Mouse (Mus musculus): ENCODE measurements around the gene Ptprd.

Gene Ptprd

GRCm38 (mm10) chr4:76913532-76914150 is 1298.1 kb downstream of the Ptprd start:
- CTCF ChIA-PET, result no interaction called here

GRCm38 (mm10) chr4:76901692-76902091 is 1310.1 kb downstream of the Ptprd start:
- CTCF ChIA-PET, result interaction anchor here (0.7 kb wide), 1 partner anchor 13 kb away, joined by 9 read pairs; no protein-coding TSS in a partner anchor

- CTCF ChIA-PET, result no interaction called here
These were observed 1322.1 kb downstream of the Ptprd start for GRCm38 (mm10) chr4:76889669-76890068.

- CTCF ChIA-PET, result no interaction called here
These were observed 1330.2 kb downstream of the Ptprd start for GRCm38 (mm10) chr4:76881610-76882009.

- CTCF ChIA-PET, result no interaction called here
These were observed 1340.8 kb downstream of the Ptprd start for GRCm38 (mm10) chr4:76870971-76871370.

- CTCF ChIA-PET, result no interaction called here
These were observed 1346.2 kb downstream of the Ptprd start for GRCm38 (mm10) chr4:76865585-76865984.

- CTCF ChIA-PET, result no interaction called here
These were observed 1365.5 kb downstream of the Ptprd start for GRCm38 (mm10) chr4:76846265-76846664.

- CTCF ChIA-PET, result no interaction called here
These were observed 1372.7 kb downstream of the Ptprd start for GRCm38 (mm10) chr4:76839016-76839415.

GRCm38 (mm10) chr4:76812138-76812537 is 1399.6 kb downstream of the Ptprd start:
- CTCF ChIA-PET, result no interaction called here

- CTCF ChIA-PET, result no interaction called here
These were observed 1409.1 kb downstream of the Ptprd start for GRCm38 (mm10) chr4:76802708-76803107.

GRCm38 (mm10) chr4:76798010-76799007 is 1413.5 kb downstream of the Ptprd start:
- CTCF ChIA-PET, result no interaction called here

GRCm38 (mm10) chr4:76785389-76785788 is 1426.4 kb downstream of the Ptprd start:
- CTCF ChIA-PET, result no interaction called here

- CTCF ChIA-PET, result no interaction called here
These were observed 1432.1 kb downstream of the Ptprd start for GRCm38 (mm10) chr4:76779558-76780124.

GRCm38 (mm10) chr4:76766918-76767317 is 1444.8 kb downstream of the Ptprd start:
- CTCF ChIA-PET, result no interaction called here

GRCm38 (mm10) chr4:76766429-76766828 is 1445.3 kb downstream of the Ptprd start:
- CTCF ChIA-PET, result no interaction called here

- CTCF ChIA-PET, result no interaction called here
These were observed 1461.1 kb downstream of the Ptprd start for GRCm38 (mm10) chr4:76750709-76751108.

GRCm38 (mm10) chr4:76735831-76736230 is 1475.9 kb downstream of the Ptprd start:
- CTCF ChIA-PET, result no interaction called here

- CTCF ChIA-PET, result no interaction called here
These were observed 1536.0 kb downstream of the Ptprd start for GRCm38 (mm10) chr4:76675726-76676125.

GRCm38 (mm10) chr4:76673224-76673623 is 1538.5 kb downstream of the Ptprd start:
- CTCF ChIA-PET, result interaction anchor here (0.7 kb wide), 1 partner anchor 9 kb away, joined by 3 read pairs; no protein-coding TSS in a partner anchor

GRCm38 (mm10) chr4:76672653-76673052 is 1539.1 kb downstream of the Ptprd start:
- CTCF ChIA-PET, result no interaction called here

GRCm38 (mm10) chr4:76661725-76662124 is 1550.0 kb downstream of the Ptprd start:
- CTCF ChIA-PET, result no interaction called here

- CTCF ChIA-PET, result no interaction called here
These were observed 1551.6 kb downstream of the Ptprd start for GRCm38 (mm10) chr4:76660146-76660545.

- CTCF ChIA-PET, result no interaction called here
These were observed 1555.0 kb downstream of the Ptprd start for GRCm38 (mm10) chr4:76656734-76657133.
